Mouse (Mus musculus) lung, embryonic 16.5 days (tissue): ENCODE measurements around the gene Slc43a1. TPM values are rescaled to one million over a fixed set of nuclear protein-coding genes. Genes with fewer than 3 reads are reported as not detected.

Experiments
- ATAC-seq: fragments of 200-750 bp; cut with Nextera tagmentation; 2 replicates; pipeline ENCODE4 v1.8.0; 2017; ENCODE audit warnings: low read depth, mild to moderate bottlenecking, moderate library complexity
- H3K27ac ChIP-seq: fragments of 300-500 bp; sonication (generic); 2 replicates; pipeline ENCODE4 v1.5.1; 2014; ENCODE audit warnings: mild to moderate bottlenecking, control low read depth, low read length
- H3K27me3 ChIP-seq: fragments of 300-500 bp; sonication (generic); 2 replicates; pipeline ENCODE4 v1.6.1; 2014; ENCODE audit warnings: low read depth, low read length, mixed read lengths; ENCODE audit not compliant: control insufficient read depth, insufficient read depth
- H3K36me3 ChIP-seq: fragments of 300-500 bp; sonication (generic); 2 replicates; pipeline ENCODE4 v1.6.1; 2014; ENCODE audit warnings: low read length; ENCODE audit not compliant: control insufficient read depth, insufficient read depth
- H3K4me1 ChIP-seq: fragments of 300-500 bp; sonication (generic); replicated peaks from 2 replicates; pipeline ENCODE4 v1.6.1; 2014; ENCODE audit warnings: low read length, mixed read lengths; ENCODE audit not compliant: control insufficient read depth, insufficient read depth
- H3K4me2 ChIP-seq: fragments of 300-500 bp; sonication (generic); 2 replicates; pipeline ENCODE4 v1.6.1; 2014; ENCODE audit warnings: low read depth, low read length, control low read depth
- H3K4me3 ChIP-seq: fragments of 300-500 bp; sonication (generic); 2 replicates; pipeline ENCODE4 v1.5.1; 2014; ENCODE audit warnings: mild to moderate bottlenecking, low read length, control low read depth
- H3K9ac ChIP-seq: fragments of 300-500 bp; sonication (generic); 2 replicates; pipeline ENCODE4 v1.6.1; 2014; ENCODE audit warnings: low read length, control low read depth
- H3K9me3 ChIP-seq: fragments of 300-500 bp; sonication (generic); 2 replicates; pipeline ENCODE4 v1.6.1; 2016; ENCODE audit warnings: low read length; ENCODE audit not compliant: control insufficient read depth
- WGBS: fragments of 180-500 bp; shearing (Covaris S2); extraction: QIAGEN DNeasy Blood & Tissue Kit; methylation state at CpG from one replicate; pipeline ENCODE4 v1.1.7; 2014; 5-methylcytosine and 5-hydroxymethylcytosine counted together
- polyA plus RNA-seq: library from polyadenylated mRNA; unstranded; fragments of >200 nt; fragmentation: Nextera tagmentation; extraction: Ambion mirVana; gene quantifications from 2 replicates; pipeline ENCODE4 v1.2.1, GENCODE M21; 2015

Gene Slc43a1
- 16.5 and 20.4 TPM in 2 replicates for polyA plus RNA-seq

GRCm38 (mm10) chr2:84838593-84838949, at the start of gene Slc43a1:
Gene Slc43a1 (plus strand): TSS chr2:84838850.
- Histone ChIP-seq H3K27ac (peak within 1 kb of the TSS; percentile 74), H3K36me3 (no peaks in the 10 kb centered on the region), H3K4me2 (peak within 1 kb of the TSS; percentile 97), H3K9ac (peak within 1 kb of the TSS; percentile 75), H3K27me3 (peaks cover 8% of the 10 kb centered on the region; the same call in 1 of the 2 replicates), H3K4me1 (peaks cover 24% of the 10 kb centered on the region), H3K4me3 (peak within 1 kb of the TSS; percentile 65), H3K9me3 (no peaks in the 10 kb centered on the region)
- WGBS: 22% methylated on average over 10 of the region's 10 CpGs
- no peak for ATAC-seq

- Histone ChIP-seq H3K9ac (no peak overlapping the region), H3K4me2 (no peak overlapping the region), H3K4me1 (no peaks in the 10 kb centered on the region), H3K9me3 (no peaks in the 10 kb centered on the region), H3K36me3 (no peaks in the 10 kb centered on the region), H3K27ac (no peak overlapping the region), H3K4me3 (no peak overlapping the region), H3K27me3 (no peaks in the 10 kb centered on the region)
- WGBS: 46% methylated on average over 9 of the region's 9 CpGs
- no peak for ATAC-seq
Observed at GRCm38 (mm10) chr2:84790418-84790817, 48.2 kb upstream of the Slc43a1 start.

GRCm38 (mm10) chr2:84792516-84792915, 46.1 kb upstream of the Slc43a1 start:
- H3K4me1 ChIP-seq: no peaks in the 10 kb centered on the region
- ATAC-seq: peak; percentile 87
- H3K4me2 ChIP-seq: no peak overlapping the region

GRCm38 (mm10) chr2:84793154-84793553, 45.5 kb upstream of the Slc43a1 start:
- Histone ChIP-seq H3K9ac (no peak overlapping the region), H3K4me1 (no peaks in the 10 kb centered on the region), H3K9me3 (no peaks in the 10 kb centered on the region), H3K4me2 (no peak overlapping the region), H3K36me3 (no peaks in the 10 kb centered on the region), H3K27ac (no peak overlapping the region), H3K27me3 (no peaks in the 10 kb centered on the region), H3K4me3 (no peak overlapping the region)
- ATAC-seq: no peak
- WGBS: 91% methylated on average over 3 of the region's 3 CpGs

More at GRCm38 (mm10) chr2:84792516-84792915, 46.1 kb upstream of the Slc43a1 start:
- H3K9me3 ChIP-seq: no peaks in the 10 kb centered on the region
- H3K4me3 ChIP-seq: no peak overlapping the region
- H3K27ac ChIP-seq: no peak overlapping the region
- no peak overlapping the region for H3K9ac ChIP-seq
- no peaks in the 10 kb centered on the region for H3K36me3 ChIP-seq
- 23% methylated on average over 3 of the region's 3 CpGs for WGBS
- H3K27me3 ChIP-seq: no peaks in the 10 kb centered on the region

- no peak overlapping the region for H3K9ac ChIP-seq
- no peak for ATAC-seq
- H3K4me2 ChIP-seq: no peak overlapping the region
- H3K9me3 ChIP-seq: no peaks in the 10 kb centered on the region
- no peaks in the 10 kb centered on the region for H3K36me3 ChIP-seq
- WGBS: 77% methylated on average over 3 of the region's 3 CpGs
- no peaks in the 10 kb centered on the region for H3K27me3 ChIP-seq
- no peak overlapping the region for H3K4me3 ChIP-seq
- no peak overlapping the region for H3K27ac ChIP-seq
- no peaks in the 10 kb centered on the region for H3K4me1 ChIP-seq
Observed at GRCm38 (mm10) chr2:84793871-84794270, 44.8 kb upstream of the Slc43a1 start.

- no peaks in the 10 kb centered on the region for H3K9me3 ChIP-seq
- no peak overlapping the region for H3K27ac ChIP-seq
- H3K27me3 ChIP-seq: no peaks in the 10 kb centered on the region
- H3K4me2 ChIP-seq: peak overlapping the region; percentile 95
- H3K36me3 ChIP-seq: no peaks in the 10 kb centered on the region
- peak overlapping the region; percentile 70 for H3K4me3 ChIP-seq
- peak; percentile 62 for ATAC-seq
- H3K9ac ChIP-seq: peak overlapping the region; percentile 71
- WGBS: 8% methylated on average over 13 of the region's 13 CpGs
- no peaks in the 10 kb centered on the region for H3K4me1 ChIP-seq
Observed at GRCm38 (mm10) chr2:84797833-84798492, 40.7 kb upstream of the Slc43a1 start.

- peak within 1 kb of the TSS; percentile 71 for H3K9ac ChIP-seq
- H3K4me3 ChIP-seq: peak within 1 kb of the TSS; percentile 70
- peak within 1 kb of the TSS; percentile 95 for H3K4me2 ChIP-seq
- 1% methylated on average over 21 of the region's 21 CpGs for WGBS
- H3K9me3 ChIP-seq: no peaks in the 10 kb centered on the region
- ATAC-seq: peak; percentile 88
- H3K4me1 ChIP-seq: no peaks in the 10 kb centered on the region
- H3K27ac ChIP-seq: peak within 1 kb of the TSS; percentile 49; the same call in 1 of the 2 replicates
- no peaks in the 10 kb centered on the region for H3K36me3 ChIP-seq
- no peaks in the 10 kb centered on the region for H3K27me3 ChIP-seq
Observed at GRCm38 (mm10) chr2:84798493-84798921, 40.1 kb upstream of the Slc43a1 start, which contains the start of gene Ube2l6. Gene Ube2l6 (plus strand): TSS chr2:84798828.

GRCm38 (mm10) chr2:84799041-84799561, 39.5 kb upstream of the Slc43a1 start:
- Histone ChIP-seq H3K9ac (peak overlapping the region; percentile 71), H3K27ac (peak overlapping the region; percentile 49; the same call in 1 of the 2 replicates), H3K4me2 (peak overlapping the region; percentile 95), H3K27me3 (no peaks in the 10 kb centered on the region), H3K36me3 (no peaks in the 10 kb centered on the region), H3K9me3 (no peaks in the 10 kb centered on the region), H3K4me3 (peak overlapping the region; percentile 70), H3K4me1 (no peaks in the 10 kb centered on the region)
- WGBS: 0% methylated on average over 16 of the region's 16 CpGs
- peak; percentile 77 for ATAC-seq

GRCm38 (mm10) chr2:84800304-84800703, 38.3 kb upstream of the Slc43a1 start:
- H3K27ac ChIP-seq: no peak overlapping the region
- H3K36me3 ChIP-seq: no peaks in the 10 kb centered on the region
- ATAC-seq: no peak
- no peak overlapping the region for H3K4me3 ChIP-seq
- H3K9me3 ChIP-seq: no peaks in the 10 kb centered on the region
- H3K27me3 ChIP-seq: no peaks in the 10 kb centered on the region
- no peak overlapping the region for H3K4me2 ChIP-seq
- H3K9ac ChIP-seq: no peak overlapping the region
- 61% methylated on average over 4 of the region's 4 CpGs for WGBS
- H3K4me1 ChIP-seq: no peaks in the 10 kb centered on the region
